Mouse (Mus musculus): Measurements from ENCODE around the gene Sh2d1b2.
A peak's percentile ranks its signal among the peaks of the same experiment; 100 is the strongest.

Gene Sh2d1b2

DNA sequence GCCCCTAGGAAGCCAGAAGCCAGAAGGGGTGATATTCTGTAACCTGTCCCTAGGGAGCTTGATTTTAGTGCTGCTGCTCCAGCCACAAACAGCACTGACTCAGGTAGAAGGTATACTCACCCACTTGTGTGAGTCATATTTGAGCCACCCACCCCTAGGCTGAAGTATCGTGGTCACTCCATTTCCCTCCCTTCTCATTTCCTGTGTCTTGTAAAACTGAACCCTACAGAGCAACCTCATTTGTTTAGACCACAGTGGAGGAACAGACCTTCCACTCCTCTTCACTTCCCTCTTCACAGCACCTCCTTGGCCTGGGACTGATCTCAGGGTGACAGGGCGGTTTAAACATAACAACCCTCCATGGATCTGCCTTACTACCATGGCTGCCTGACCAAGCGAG is 44.5 kb downstream of the Sh2d1b2 start, which contains the start of gene Sh2d1b1:
Gene Sh2d1b1 (plus strand): TSS at position 305 of the 400 bp plus-strand sequence.
- DNase-seq (ENCODE audit: low read depth, low spot score), result no peak

DNA sequence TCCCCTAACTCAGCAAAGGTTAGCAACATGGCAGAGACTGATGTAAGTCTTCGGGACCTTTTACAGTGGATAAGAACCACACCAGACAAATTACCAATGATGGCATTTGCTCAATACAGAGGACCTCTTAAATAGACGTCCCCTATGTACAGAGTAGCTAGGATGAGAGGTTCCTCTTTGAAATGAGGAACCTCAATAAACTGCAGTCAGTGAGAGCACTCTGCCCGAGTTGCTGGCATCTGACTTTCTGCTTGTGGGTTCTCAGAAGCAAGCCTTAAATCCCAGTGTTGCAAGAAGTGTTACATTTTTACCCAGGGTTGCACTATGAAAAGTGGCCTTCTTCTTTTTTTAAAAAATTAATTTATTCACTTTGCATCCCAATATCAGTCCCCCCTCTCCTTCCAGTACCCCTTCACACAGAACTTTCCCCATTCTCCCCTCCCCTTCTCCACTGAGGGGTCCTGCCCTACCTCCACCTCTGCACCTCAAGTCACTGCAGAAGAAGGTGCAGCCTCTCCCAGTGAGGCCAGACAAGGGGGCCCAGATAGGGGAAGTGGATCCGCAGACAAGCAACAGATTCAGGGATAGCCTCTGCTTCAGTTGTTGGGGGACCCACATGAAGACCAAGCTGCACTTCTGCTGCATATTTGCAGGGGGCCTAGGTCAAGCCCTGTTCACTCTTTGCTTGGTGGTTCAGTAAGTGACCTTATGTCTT is 50.0 kb downstream of the Sh2d1b2 start:
- DNase-seq (ENCODE audit: low read depth, low spot score), result no peak

DNA sequence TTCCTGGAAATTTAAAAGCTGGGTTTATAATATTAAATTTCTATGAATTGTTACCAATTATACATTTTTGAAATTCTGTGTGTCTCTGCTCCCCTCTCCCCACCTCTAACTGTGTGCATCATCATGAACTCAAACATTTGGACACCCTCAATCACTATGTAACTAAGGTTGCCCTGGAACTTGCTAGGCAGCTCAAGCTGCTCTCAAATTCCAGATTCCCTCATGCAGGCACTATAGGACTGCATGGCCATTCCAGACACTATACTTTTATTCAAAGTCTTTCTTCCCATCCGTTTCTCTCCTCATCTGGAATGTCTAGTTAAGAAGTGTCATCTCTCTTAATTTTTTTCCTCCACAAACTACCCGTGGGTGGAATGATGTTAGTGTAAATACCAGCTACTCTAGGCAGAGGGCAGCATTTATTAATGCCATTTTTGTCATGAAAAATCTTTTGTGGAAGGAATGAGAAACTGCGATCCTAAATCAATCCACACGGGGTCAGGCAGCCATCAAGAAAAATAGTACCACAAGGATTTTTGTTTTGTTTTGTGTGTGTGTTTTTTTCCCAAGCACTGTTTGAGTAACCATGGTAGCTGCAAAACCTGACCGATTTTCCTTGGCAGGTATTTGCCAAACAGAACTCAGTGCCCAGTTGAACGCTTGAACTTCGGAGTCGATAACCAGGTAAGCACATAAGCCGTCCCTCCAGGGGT is 59.8 kb downstream of the Sh2d1b2 start:
- peak; percentile 74 for DNase-seq (ENCODE audit: low read depth, low spot score)

DNA sequence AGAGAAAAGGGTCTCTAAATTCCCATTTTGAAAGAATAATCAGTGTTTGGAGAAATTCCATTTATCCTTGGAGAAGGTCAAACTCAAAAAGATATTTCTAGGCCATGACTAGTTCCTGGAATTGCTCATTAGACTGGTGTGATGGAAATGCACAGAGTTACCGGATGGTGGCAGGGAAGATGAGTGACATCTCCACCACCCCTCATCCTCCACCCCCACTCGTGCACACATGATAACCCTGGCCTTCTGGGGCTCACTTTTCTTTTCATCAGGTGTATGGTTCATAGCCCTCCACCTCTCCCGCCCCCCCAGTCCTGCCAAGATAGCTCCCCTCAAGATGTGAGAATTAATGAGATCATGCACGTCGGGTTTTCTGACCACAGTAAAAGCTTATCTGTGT is 60.7 kb downstream of the Sh2d1b2 start:
- DNase-seq (ENCODE audit: low read depth, low spot score), result no peak

DNA sequence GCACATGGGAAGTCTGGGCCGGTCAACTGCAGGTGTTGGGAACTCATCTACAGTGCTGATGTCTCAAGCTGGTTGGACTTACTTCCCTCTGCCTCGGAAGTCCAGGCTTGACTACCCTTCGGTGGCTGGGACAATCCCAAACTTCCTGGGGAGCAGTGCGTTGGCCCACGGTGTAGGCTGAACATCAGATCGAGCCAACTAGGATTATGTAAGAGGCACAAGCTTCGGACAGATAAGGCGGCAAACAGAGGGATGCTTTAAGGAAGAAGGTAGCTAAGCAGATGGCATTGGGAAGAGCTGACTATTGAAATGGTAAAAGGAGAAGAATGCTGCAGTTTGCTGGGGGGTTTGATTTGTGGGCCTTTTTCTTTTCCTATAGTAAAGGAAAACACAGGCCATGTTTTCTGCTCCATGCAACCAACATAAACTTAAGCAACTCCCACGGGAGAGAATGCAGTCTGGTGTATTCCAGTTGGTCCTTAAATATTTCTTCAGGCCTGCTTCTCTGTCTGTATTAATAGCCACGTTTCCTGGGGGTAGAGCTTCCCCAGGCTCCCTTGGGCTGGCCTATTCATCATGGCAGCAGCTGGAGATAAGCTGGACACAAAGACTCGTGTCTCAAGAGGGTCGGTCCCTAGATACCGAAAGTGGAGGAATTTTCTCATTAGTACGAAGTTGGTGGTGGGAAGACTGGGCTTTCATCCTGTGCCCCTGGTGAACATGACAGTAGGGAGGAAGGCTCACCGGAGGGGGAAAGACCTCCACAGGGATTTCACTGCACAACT is 62.4 kb downstream of the Sh2d1b2 start:
- DNase-seq (ENCODE audit: low read depth, low spot score), result no peak

DNA sequence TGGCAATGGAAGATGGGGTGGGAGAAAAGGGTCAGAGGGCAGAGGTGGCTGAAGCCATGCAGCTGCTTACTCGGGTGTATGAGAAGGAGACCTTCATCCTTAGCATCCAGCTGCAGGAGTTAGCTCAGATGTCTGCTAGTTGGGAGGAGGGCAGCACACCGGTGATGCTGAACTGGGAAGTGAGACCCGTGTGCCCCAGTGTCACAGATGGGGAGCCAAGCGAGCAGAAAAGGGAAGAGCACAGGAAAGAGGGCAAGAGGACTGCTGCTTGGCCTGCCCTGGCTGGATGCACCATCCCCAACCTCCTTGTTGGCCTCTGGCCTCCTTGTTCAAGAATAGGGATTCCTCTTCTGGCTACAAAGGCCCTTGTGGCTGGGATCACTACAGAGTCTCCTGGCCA is 66.9 kb downstream of the Sh2d1b2 start:
- no peak for DNase-seq (ENCODE audit: low read depth, low spot score)

DNA sequence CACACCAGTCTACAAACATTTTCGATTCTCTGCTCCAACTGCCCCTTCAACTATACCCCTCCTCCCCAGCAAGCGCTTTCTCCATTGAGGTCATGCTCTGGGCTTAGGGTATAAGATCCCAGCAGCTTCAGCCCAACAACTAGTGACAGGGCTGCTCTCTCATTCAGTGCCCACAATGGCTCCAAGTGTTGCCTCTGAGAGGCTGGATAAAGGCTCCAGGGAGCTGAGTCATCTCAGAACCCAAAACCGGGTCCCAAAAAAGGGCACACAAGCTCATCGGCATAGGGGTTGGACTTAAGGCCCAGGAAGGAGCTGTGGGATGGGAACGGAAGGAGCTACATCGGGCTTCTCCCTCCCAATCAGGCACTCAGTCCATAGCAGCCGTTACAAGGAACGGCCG is 69.1 kb downstream of the Sh2d1b2 start:
- DNase-seq (ENCODE audit: low read depth, low spot score), result no peak

DNA sequence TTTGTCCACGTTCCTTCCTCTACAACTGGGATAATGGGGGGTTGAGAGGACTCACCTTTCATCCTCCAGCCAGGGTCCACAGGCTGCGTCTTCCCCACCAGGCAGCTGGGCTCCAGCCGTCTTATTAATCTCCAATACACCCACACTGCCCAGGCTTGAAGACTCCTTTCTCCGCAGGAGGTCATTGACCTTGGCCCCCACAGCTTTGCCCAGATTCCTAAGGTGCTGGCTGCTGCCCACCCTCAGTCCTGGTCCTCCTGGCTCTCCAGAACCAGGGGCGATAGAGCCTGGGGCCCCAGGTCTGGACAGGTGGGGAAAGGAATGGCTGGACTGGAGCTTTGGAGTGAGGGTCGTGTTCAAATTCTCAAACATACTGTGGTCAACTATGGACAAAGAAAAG is 69.9 kb downstream of the Sh2d1b2 start:
- no peak for DNase-seq (ENCODE audit: low read depth, low spot score)

DNA sequence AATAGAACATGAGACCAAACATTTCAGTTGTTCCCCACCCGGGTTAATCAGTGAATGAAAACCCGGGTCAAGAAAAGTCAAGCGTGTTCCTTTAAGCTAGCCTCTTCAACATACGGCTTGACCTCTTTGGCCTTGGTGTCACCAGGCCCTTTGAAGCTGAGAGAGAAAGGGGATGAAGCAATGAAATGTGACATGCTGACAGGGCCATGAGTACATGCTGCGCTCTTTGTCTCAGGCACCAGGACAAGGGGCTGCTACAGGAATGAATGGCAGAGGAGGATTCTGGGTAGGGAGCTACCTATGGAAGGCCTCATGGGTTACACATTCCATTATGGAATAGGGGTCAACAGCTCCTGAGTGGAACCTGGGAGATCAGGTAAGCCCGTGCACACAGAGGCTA is 70.6 kb downstream of the Sh2d1b2 start:
- no peak for DNase-seq (ENCODE audit: low read depth, low spot score)
